Mouse (Mus musculus): ENCODE measurements around the gene Dgke. TPM values are rescaled to one million over a fixed set of nuclear protein-coding genes. Genes with fewer than 3 reads are reported as not detected.
"Not testable (repeated sequence)": the region's sequence is repeated elsewhere in the genome, so short reads cannot be mapped to it uniquely, and the experiment has no call there.

Dgke gene
- total RNA-seq (2021) = 10 to 100 TPM; 46.7 to 48.0 TPM
- long read RNA-seq, full-length matches to known transcripts = 25 of 37 reads
- long read RNA-seq, partial matches to known transcripts = 3 of 37 reads
- long read RNA-seq, other reads (novel, unspliced or antisense) = 9 of 37 reads

DNA sequence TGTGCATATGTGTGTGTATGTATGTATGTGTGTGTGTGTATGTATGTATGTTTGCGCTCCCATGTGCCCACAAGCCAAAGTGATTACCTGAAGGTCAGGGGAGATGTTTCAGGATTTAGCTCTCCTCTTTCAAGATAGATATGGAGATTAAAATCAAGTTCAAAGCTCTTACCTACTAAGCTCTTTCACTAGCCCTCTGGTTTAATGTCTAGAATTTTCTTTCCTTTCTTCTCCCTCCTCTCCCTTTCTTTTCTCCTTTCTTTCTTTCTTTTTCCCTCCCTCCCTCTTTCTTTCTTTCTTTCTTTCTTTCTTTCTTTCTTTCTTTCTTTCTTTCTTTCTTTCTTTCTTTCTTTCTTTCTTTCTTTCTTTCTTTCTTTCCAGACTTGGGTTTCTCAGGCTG lies at the start of gene Dgke:
Gene Dgke (minus strand): TSS at position 101 of the 400 bp plus-strand sequence.
- no peak for DNase-seq (ENCODE audit: low spot score in 2 of 2)

DNA sequence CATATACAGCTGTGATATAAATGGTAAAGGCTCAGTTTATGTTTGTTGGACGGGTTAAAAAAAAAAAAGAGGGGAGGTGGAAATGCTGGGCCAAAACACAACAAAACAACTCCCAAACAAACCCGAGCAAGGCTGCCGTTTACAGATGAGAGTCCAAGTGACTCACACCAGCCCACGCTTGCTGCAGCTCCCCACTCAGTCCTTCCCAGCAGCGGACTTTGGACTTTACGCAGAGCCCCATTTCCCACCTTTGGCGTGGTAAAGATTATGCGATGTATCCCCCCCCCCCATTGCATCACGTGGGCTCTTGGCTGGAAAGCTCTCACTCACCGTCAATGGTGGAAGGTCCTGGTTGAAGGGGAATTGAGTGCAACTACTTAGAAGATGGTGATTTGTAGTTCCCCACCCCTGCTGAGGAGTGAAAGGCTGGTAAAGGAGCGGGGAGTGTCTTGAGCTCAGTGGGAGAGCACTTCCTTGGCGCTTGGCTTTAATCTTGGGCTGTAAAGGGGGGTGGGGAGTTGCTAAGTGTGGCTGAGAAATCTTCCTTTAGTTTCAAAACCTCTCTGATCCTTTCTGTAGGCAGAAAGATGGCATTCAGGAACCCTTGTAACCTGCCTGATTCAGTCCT lies 40.6 kb upstream of the Dgke start:
- no peak for DNase-seq (ENCODE audit: low spot score in 2 of 2)

DNA sequence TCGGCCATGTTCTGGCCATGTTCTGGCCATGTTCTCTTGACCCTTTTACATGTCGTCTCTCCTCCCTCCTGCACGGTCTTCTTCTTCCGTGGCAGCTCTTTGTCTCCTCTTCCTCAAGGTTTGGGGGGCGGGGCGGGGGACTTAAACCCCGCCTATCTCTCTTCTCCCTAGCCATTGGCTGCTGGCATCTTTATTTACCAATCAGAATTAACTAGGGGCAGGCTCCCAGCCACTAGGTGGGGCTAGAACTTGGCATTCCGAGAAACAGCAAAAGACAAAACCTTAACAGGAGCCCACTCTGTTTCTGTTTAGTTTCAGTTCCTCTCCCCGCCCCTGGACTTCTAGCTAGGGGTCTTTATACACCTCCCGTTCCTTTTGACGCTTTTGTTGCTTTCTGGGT lies 39.2 kb upstream of the Dgke start:
- DNase-seq (ENCODE audit: low spot score in 2 of 2) = no peak

DNA sequence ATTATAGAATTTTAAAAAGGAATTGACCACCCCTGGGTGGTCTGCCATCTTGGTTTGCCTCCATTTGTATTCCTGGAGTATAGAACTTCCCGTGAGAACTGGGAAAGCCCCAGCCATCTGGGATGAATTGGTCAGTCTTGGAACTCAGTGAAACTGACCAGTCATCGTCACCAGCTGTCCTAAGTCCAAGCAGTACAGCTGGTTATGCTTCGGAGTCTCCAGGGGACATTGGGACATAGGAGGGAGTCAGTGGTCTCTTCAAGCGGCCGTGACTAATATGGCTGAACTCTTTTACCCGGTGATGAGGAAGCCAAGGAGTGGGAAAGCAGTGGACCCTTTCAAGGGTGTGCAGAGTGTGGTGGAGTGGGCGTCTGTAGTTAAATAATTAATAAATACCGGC lies 38.6 kb upstream of the Dgke start:
- DNase-seq (ENCODE audit: low spot score in 2 of 2) = no peak

DNA sequence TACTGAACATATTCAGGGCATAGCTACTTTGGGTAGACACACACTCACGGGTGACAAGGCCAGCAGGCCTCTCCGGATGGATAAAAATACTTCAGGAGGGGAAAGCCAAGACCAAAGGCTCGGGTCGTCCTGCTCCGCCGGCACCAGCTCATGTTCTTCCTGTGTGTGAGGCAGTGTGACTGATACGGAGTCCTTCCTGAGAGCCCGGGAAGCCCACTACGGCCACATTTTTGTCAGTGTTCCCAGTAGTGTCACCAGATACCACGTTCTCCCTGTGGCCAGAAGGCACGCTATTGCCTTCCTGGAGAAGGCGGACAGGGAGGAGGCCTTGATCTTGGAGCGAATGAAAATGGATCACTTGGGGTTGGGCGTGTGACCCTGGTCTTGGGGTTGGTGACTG lies 36.5 kb upstream of the Dgke start:
- no peak for DNase-seq (ENCODE audit: low spot score in 2 of 2)

DNA sequence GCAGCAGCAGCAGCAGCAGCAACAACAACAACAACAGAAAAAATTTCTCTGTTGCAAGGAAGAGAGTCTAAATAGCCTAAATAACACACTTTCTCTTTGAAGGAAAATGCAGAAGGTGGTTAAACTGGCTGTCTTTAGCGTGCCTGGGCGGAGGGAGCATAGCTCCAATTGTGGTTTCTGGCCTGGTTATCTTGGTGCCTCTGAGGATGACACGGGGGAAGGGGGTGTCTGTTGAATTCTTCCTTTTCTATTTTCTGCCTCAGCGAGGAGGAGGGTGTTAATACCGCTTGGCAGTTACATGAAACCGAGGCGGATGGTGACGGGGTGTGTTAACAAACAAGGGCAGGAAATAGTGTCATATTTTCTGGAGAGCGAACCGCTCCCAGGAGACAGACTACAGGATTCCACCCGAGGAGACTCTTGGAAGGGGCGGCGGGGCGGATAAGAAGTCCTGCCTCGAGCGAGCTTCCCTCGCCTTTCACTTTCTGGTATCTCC lies 34.2 kb upstream of the Dgke start:
- DNase-seq (ENCODE audit: low spot score in 2 of 2) = peak; percentile 23 to 63

DNA sequence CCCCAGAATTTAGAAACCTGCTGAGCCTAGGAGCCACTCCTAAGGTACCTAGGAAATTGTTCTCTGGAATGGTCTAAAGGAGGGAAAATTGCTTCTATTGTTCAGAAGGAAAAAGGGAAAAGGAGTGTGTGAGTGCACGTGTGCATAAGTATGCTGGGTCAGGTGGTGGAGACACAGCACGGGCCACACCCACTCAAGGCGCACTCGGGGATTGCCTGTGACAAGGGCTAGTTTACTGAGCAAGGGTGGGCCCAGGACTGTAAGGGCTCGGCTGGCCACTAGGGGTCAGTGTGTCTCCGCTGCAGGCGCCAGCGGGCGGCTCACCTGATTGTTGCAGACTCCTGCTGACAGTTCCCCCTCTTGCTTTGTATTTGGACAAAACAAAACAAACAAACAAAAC lies 33.8 kb upstream of the Dgke start:
- DNase-seq (ENCODE audit: low spot score in 2 of 2) = peak; percentile 58 to 84

DNA sequence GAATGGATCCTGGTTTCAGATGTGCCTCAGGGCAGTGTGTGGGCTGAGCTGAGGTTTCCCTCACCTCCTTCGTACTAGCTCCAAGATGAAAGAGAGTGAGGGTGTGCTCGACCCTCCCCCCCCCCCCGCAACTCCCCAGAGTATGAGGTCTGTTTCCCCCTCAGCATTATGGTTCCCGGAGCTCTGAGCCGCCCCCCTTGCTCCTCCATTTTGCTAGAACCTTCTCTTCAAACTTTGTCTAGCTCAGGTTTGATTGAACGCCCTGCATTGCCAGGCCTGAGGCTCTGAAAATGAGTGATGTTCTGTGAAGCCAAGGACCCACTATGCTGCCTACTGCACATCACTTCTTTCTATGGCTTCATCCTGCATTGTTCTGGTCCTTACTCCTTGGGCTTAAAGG lies 32.3 kb upstream of the Dgke start:
- no peak for DNase-seq (ENCODE audit: low spot score in 2 of 2)

DNA sequence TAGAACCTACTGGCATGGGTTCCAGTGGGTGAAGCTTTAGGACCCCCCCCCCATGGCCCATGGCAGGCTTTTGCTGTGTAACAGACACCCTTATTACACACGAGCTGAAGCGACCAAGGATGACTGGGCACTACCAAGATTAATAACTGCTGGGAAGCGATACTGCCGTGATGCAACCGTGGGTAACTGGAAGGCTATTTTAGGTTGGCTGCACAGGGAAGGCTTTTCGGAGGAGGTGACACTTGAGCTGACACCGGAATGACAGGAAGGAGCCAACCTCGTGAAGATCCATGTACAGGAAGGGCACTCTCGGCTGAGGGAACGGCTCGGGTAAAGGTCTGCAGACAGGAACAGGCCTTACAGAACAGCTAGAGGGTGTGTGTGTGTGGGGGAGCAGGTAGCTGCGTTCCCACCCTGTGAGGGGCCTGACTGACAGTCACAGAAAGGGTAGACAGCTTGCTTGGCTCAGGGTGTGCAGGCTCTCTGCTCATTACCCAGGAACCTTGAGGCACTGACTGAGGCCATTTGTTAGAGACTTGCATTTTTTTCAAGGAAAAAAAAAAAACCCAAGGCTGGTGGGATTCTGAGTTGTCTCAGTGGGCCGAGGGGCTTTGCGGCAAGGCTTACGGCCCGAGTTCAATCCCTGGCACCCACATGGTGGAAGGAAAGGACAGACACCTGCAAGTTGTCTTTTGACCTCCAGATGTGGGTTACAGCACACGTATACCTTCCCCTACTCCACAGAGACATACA lies 31.6 kb upstream of the Dgke start:
- DNase-seq (ENCODE audit: low spot score in 2 of 2) = no peak

DNA sequence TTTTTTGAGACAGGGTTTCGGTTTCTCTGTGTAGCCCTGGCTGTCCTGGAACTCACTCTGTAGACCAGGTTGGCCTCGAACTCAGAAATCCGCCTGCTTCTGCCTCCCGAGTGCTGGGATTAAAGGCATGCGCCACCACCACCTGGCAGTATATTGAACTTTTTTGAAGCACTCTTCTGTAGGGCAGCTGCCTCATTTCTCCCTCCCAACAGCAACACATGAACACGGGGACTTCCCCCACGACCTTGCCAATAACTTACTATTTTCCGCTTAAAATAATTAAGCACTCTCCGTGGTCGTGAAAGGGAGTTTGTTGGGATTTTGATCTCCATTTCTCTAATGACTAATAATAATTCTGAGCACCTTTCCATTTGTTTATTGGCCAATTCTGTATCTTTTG lies 30.6 kb upstream of the Dgke start:
- DNase-seq (ENCODE audit: low spot score in 2 of 2) = not testable (repeated sequence)

DNA sequence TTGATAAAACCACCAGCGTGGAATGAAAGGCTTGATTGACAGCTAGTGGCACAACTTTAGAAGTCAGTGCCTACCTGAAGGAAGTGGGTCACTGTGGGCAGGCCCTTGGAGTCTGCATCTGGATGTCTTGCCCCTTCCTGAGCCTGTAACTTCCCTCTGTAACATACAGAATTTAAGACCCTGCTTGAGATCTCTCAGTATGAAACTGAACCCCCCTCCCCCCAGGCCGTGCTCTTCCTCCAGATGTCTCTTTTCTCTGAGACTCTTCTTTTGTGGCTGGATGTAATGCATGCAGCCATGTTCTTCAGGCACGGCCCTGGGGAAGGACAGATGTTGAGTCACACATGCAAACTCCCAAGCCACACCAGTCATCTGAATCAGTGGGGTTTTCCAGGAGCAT lies 28.7 kb upstream of the Dgke start:
- DNase-seq (ENCODE audit: low spot score in 2 of 2) = no peak

DNA sequence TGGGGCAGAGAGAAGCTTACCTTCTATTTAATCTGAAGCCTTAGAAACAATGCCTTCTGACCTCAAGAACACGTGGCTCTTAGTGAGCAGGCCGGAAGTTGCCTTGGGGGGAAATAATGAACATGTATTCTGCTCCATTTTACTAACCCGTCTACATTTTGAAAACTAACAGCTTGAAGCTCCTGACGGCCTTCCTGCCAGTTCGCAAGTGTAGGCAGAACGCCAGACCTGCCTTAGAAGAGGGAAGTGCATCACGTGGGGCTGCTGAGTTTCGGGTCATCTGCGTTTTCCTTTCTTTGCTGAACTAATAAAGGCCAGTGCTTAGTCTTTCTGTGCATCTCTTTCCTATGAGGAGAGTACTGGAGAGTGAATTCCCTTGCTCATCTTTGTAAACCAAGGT lies 26.1 kb upstream of the Dgke start:
- DNase-seq (ENCODE audit: low spot score in 2 of 2) = peak in 1 of 2 experiments; percentile 31

DNA sequence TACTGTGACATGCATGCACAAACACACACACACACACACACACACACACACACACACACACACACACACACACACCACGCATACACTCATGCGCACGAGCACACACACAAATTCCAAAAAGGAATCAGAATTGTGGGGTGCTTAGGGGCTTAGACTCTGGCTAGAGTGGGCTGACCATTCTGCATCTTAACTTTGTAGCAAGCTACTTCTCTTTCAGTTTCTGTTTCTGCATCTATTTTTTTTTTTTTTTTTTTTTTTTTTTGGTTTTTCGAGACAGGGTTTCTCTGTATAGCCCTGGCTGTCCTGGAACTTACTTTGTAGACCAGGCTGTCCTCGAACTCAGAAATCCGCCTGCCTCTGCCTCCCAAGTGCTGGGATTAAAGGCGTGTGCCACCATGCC lies 23.7 kb upstream of the Dgke start:
- DNase-seq (ENCODE audit: low spot score in 2 of 2) = not testable (repeated sequence)

DNA sequence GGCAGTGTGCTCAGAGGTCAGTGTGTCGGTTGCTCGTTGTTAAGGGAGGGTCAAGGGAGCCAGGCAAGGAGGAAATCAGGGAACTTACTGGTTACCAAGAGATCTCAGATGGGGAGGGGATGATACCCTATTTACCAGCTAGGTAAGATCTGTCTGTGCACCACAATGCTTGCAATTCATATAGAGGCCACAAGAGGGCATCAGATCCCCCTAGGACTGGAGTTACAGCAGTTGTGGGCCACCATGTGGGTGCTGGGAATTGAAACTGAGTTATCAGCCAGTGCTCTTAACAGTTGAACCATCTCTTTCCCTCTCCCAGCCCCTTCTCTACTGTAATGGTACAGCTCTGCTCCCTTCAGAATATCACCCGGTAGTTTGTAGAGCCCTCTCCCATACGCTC lies 22.1 kb upstream of the Dgke start:
- no peak for DNase-seq (ENCODE audit: low spot score in 2 of 2)

DNA sequence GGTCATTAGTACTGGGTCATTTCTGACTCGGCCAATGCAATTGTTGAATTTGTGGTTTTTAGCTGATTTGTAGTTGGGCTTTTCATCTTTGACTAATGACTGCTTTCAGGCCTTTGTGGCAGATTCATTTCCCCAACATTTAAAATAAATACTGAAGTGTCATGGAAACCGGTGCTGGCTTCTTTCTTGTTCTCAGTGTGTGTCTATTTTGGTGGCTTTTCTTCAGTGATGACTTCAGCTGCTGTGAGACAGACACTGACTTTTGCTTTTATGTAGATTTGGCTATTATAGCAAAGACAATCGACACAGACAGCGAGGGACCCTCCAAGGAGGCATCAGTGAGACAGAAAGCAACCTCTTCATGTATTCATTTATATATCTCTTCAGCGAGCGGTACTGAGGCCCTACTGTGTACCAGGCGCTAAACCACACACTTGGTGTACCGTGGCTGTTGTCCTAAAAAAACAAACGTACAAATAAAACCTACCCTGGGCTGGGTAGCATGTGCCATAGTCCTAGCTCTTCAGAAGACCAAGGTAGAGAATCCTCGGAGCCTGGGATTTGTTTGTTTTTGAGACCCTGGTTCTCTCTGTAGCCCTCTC lies 19.7 kb upstream of the Dgke start:
- DNase-seq (ENCODE audit: low spot score in 2 of 2) = no peak

DNA sequence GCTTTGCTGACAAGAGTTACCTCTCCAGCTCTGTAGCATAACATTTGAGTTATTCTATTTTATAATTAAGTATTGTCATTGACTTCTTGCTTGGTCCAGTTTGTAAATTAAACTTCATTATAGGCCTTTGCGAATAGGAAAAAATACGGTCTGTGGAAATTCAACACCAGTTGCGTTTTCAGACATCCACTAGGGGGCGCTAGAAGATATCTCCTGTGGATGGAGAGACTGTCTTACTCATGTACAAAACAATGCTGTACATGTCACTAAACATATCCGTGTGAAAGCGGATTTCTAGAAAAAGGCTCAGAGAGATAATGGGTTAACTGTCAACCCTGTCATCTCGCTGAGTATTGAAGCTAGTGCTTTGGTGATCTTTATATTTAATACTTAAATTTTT lies 18.0 kb upstream of the Dgke start:
- DNase-seq (ENCODE audit: low spot score in 2 of 2) = peak in 1 of 2 experiments; percentile 67

DNA sequence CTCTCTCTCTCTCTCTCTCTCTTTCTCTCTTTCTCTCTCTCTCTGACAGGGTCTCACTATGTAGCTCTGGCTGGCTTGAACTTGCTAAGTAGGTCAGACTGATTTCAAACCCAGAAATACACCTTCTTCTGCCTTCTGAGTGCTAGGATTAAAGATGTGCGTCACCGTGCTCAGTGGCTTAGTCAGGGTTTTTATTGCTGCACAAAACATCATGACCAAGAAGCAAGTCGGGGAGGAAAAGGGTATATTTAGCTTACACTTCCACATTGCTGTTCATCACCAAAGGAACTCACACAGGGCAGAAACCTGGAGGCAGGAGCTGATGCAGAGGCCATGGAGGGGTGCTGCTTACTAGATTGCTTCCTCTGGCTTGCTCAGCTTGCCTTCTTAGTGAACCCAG lies 16.0 kb upstream of the Dgke start:
- not testable (repeated sequence) for DNase-seq (ENCODE audit: low spot score in 2 of 2)

DNA sequence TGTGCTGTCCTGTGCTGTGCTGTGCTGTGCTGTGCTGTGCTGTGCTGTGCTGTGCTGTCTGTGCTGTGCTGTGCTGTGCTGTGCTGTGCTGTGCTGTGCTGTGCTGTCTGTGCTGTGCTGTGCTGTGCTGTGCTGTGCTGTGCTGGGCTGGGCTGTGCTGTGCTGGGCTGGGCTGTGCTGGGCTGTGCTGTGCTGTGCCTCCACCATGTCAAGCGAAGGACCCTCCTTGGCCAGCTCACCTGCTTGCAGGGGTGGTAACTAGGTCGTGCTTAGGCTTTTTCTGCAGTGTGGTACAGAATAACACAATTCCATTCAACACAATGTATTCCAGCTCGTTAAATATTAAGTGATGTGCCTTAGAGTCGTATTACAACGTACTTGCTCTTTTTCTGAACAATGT lies 15.3 kb upstream of the Dgke start:
- not testable (repeated sequence) for DNase-seq (ENCODE audit: low spot score in 2 of 2)

DNA sequence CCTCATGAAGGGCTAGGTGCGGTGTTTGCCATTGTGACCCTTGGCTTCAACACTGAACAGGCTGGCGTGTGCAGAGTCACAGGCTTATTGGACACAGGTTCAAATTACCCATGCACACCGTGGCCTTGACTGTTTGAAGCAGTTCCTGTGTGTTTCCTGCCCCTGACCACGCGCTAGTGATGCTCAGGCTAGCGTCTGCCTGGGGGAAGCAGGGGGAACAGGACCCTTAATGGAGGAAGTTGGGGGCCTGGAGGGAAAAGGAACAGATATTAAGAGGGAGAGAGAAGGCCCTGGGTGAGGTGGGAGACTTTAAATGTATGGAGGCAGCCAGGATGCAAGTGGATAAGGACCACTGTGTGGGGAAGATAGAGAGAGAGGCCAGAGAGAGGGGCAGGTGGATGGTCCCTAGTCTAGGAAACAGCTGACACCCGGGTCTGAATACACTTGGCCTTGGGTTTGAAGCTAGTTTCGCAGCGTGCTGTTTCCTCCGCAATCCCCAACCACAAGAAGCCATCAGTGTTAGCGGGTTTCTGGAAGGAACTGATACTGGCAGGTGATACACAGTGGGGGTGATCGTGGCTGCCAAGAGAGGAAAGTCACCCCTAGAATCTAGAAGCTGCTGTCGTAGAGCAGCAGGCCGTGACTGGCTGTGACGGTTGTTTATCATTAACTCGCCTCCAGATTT lies 12.5 kb upstream of the Dgke start:
- DNase-seq (ENCODE audit: low spot score in 2 of 2) = no peak

DNA sequence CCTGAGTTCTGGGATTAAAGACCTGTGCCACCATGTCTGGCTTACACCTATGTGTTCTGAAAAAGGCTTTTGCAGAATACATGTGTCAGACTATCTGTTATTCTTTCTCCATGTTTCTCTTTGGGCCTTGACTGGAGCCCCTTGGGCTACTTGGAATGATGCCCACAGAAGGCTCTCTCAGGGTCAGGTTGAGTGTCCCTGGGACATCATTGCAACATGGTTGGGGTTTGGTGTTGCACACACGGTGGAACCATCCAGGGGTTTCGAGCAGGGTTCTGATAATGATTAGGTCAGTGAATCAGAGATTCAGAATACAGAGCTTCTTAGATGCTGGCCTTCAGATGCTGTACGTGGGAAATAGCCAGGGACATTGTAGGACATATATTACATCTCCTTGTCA lies 11.7 kb upstream of the Dgke start:
- DNase-seq (ENCODE audit: low spot score in 2 of 2) = no peak

DNA sequence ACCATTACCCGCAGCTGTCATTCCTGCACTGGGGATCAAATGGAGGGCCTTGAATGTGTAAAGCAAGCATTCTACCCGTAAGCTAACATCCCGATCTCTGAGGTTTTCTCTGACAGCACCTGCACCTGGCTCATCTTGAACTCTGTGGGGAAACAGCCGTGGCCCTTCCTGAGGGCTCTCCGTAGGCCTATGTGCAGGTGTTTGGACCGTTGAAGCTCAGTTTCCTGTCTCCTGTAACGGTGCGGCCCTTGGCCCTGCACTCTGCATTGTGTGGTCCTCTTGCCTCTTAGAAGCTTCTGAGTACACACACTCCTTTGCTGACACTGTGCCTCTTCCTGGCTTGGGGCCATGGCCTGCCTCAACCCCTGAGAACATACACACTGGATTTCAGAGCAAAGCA lies 11.0 kb upstream of the Dgke start:
- no peak for DNase-seq (ENCODE audit: low spot score in 2 of 2)

DNA sequence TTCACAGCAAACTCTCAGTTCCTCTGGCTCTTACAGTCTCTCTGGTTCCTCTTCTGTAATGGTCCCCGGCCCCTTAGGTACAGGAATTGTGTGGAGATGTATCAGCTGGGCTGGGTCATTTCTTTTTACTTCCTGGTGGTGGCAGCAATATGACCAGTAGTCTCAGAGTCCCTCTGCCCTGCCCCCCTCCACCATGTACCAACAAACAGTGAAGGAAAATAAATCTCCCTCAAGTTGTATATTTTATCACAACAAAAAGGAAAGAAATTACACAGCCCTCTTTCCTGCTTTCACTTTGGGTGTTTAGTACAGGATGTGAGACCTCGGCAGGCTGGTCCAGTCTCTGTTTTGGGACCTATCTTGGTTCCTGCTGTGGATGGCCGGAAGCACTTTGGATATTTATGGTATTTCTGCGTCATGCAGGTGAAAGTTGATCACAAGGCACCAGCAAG lies 9.7 kb upstream of the Dgke start:
- DNase-seq (ENCODE audit: low spot score in 2 of 2) = no peak
